Mouse (Mus musculus) limb, embryonic 14.5 days (tissue): ENCODE data around the gene Csf3. TPM values are rescaled to one million over a fixed set of nuclear protein-coding genes. Genes with fewer than 3 reads are reported as not detected.

Source experiments
- ATAC-seq: fragments of 200-750 bp; cut with Nextera tagmentation; 2 replicates; pipeline ENCODE4 v1.8.0; 2017; ENCODE audit warnings: low read depth, moderate number of reproducible peaks, moderate TSS enrichment; ENCODE audit not compliant: low FRiP score
- DNase-seq: peaks from one replicate; pipeline ENCODE4 v3.0.0-alpha.2; 2015; ENCODE audit warnings: low spot score
- H3K27ac ChIP-seq: fragments of 300-500 bp; sonication (generic); replicated peaks from 2 replicates; pipeline ENCODE4 v1.5.1; 2014; ENCODE audit warnings: low read depth, mild to moderate bottlenecking, low read length, moderate library complexity, mixed read lengths
- H3K27me3 ChIP-seq: fragments of 300-500 bp; sonication (generic); 2 replicates; pipeline ENCODE4 v1.6.1; 2014; ENCODE audit warnings: low read length, mixed read lengths; ENCODE audit not compliant: control insufficient read depth, insufficient read depth
- H3K36me3 ChIP-seq: fragments of 300-500 bp; sonication (generic); 2 replicates; pipeline ENCODE4 v1.6.1; 2014; ENCODE audit warnings: mild to moderate bottlenecking, low read length, moderate library complexity, mixed read lengths; ENCODE audit not compliant: control insufficient read depth, insufficient read depth
- H3K4me1 ChIP-seq: fragments of 300-500 bp; sonication (generic); 2 replicates; pipeline ENCODE4 v1.6.1; 2014; ENCODE audit warnings: antibody characterized with exemption, low read length, mixed read lengths; ENCODE audit not compliant: control insufficient read depth, insufficient read depth
- H3K4me2 ChIP-seq: fragments of 300-500 bp; sonication (generic); replicated peaks from 2 replicates; pipeline ENCODE4 v1.6.1; 2014; ENCODE audit warnings: low read depth, mild to moderate bottlenecking, low read length, moderate library complexity; ENCODE audit not compliant: severe bottlenecking
- H3K4me3 ChIP-seq: fragments of 300-500 bp; sonication (generic); replicated peaks from 2 replicates; pipeline ENCODE4 v1.5.1; 2014; ENCODE audit warnings: low read length
- H3K9ac ChIP-seq: fragments of 300-500 bp; sonication (generic); 2 replicates; pipeline ENCODE4 v1.6.1; 2014; ENCODE audit warnings: mild to moderate bottlenecking, low read depth, low read length, moderate library complexity; ENCODE audit not compliant: severe bottlenecking
- H3K9me3 ChIP-seq: fragments of 300-500 bp; sonication (generic); 2 replicates; pipeline ENCODE4 v1.6.1; 2016; ENCODE audit warnings: low read length; ENCODE audit not compliant: control insufficient read depth
- POLR2A ChIP-seq: fragments of 200-500 bp; IDR thresholded peaks from 2 replicates; pipeline ENCODE4 v1.8.0; 2012; ENCODE audit warnings: inconsistent platforms, mild to moderate bottlenecking, moderate library complexity, borderline replicate concordance; ENCODE audit not compliant: insufficient read depth, insufficient read length; ENCODE audit errors: extremely low read depth
- WGBS: fragments of 180-500 bp; shearing (Covaris S2); extraction: QIAGEN DNeasy Blood & Tissue Kit; methylation state at CpG from one replicate; pipeline ENCODE4 v1.1.7; 2014; 5-methylcytosine and 5-hydroxymethylcytosine counted together
- polyA plus RNA-seq, 2 experiments: library from polyadenylated mRNA; depleted of rRNA in 1 of 2; stranded (reverse) in 1 of 2; unstranded in 1 of 2; fragments of >200 nt; fragmentation: Nextera tagmentation in 1 of 2; extraction: Ambion mirVana in 1 of 2; gene quantifications; 2 replicates each; pipeline versions ENCODE4 v1.2.1 to v1.2.3; 2012 to 2014

The Csf3 gene
- polyA plus RNA-seq, 2 experiments: 0.11 TPM; not detected in 1

DNA sequence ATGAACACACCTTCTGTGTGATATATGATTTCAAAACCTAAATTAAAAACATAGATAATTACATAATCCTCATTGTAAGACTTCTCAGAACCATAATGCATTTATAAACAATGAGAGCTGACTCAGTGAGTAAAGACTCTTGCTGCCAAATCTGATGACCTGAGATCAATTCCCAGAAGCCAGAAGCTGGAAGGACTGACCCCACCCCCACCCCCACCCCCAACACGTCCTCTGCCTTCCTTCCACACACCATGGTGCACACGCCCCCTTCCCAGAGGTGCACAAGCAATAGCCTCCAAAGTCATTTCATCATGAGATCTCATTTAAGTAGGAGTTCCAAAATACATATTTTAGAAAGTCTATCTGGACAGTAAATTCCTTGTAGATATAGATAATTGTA is 19.7 kb downstream of the Csf3 start:
- Histone ChIP-seq H3K27me3 (no peaks in the 10 kb centered on the region), H3K36me3 (peaks cover 38% of the 10 kb centered on the region), H3K27ac (no peak overlapping the region), H3K4me3 (no peak overlapping the region), H3K9ac (no peak overlapping the region), H3K4me1 (peaks cover 3% of the 10 kb centered on the region; the same call in 1 of the 2 replicates), H3K4me2 (no peak overlapping the region), H3K9me3 (no peaks in the 10 kb centered on the region)
- ATAC-seq (no peak), DNase-seq (no peak)
- TF ChIP-seq POLR2A: no peak
- 80% methylated on average over 2 of the region's 2 CpGs for WGBS

GRCm38 (mm10) chr11:98721458-98722226 is 20.6 kb downstream of the Csf3 start:
- Histone ChIP-seq H3K4me2 (no peak overlapping the region), H3K27me3 (no peaks in the 10 kb centered on the region), H3K9me3 (no peaks in the 10 kb centered on the region), H3K36me3 (peaks cover 33% of the 10 kb centered on the region), H3K27ac (no peak overlapping the region), H3K9ac (0 out of 2 replicates have a peak overlapping the region, but pooled peaks have one; percentile 3), H3K4me1 (peaks cover 3% of the 10 kb centered on the region; the same call in 1 of the 2 replicates), H3K4me3 (no peak overlapping the region)
- WGBS: 44% methylated on average over 24 of the region's 24 CpGs
- ATAC-seq: peak; percentile 34; the same call in 1 of the 2 replicates
- DNase-seq: peak; percentile 61
- no peak for TF ChIP-seq POLR2A

DNA sequence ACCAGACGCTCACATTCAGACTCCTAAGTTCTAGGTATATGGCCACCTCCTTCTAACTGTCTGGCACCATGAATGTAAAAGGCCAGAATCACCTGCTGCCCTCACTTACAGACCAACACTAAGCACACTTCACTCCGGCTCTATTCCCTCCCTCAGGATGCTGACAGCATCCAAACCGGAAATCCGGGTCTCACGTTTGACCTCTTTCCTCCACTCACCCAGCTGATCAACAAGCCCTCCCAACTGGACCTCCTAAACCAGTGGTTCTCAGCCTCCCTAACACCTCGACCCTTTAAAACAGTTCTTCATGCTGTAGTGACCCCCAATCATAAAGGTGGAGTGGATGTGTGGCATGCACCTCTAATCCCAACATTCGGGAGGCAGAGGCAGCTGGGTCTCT is 22.0 kb downstream of the Csf3 start:
- H3K4me2 ChIP-seq: no peak overlapping the region
- peaks cover 25% of the 10 kb centered on the region for H3K36me3 ChIP-seq
- H3K4me3 ChIP-seq: no peak overlapping the region
- peaks cover 1% of the 10 kb centered on the region; the same call in 1 of the 2 replicates for H3K4me1 ChIP-seq
- no peaks in the 10 kb centered on the region for H3K27me3 ChIP-seq
- DNase-seq (no peak), ATAC-seq (no peak)
- TF ChIP-seq POLR2A: no peak
- no peak overlapping the region for H3K9ac ChIP-seq
- H3K27ac ChIP-seq: no peak overlapping the region
- H3K9me3 ChIP-seq: no peaks in the 10 kb centered on the region
- WGBS: 81% methylated on average over 7 of the region's 7 CpGs

DNA sequence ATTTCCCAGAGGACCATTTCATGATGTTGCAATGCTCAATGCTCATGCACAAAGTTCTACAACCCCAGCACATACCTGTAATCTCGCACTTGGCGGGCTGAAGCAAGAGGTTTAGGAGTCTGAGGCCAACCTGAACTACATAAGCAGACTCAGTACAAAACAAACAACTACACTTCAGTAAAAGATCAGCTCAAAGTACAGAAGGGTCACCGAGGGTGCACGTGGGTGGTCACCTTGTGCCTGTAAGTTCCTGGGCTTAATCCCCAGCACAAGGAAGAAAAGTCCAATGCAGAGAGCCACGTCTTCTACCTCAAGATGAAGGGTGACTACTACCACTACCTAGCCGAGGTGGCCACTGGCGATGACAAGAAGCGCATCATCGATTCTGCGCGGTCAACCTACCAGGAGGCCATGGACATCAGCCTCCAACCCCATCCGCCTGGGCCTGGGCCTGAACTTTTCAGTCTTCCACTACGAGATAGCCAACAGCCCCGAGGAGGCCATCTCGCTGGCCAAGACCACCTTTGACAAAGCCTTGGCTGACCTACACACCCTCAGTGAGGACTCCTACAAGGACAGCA is 25.0 kb downstream of the Csf3 start:
- no peak overlapping the region for H3K9ac ChIP-seq

DNA sequence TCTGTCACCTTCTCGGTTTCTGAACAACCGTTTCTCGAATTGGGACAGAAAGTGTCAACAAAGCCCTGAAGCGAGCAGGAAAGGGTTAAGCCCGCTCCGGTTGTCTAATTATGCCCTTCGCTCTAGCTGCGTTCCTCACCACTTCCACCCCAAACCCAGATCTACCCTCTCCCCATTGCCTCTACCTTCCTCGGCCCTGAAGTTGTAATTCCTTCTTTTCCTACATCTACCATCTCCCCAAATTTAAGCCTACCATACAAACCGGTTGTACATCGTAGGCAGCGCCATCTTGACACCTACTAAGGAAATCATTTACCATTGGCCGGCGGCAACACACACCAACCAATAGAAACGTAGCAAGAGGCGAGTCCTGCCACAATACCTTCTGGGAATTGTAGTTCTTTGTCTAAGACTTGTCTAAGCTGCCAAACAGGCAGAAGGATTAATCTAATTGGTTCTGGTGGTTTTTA is 28.1 kb downstream of the Csf3 start, which contains the start of gene Med24:
Gene Med24 (minus strand): TSS at position 317 of the 470 bp plus-strand sequence.
- ATAC-seq (peak; percentile 98), DNase-seq (peak; percentile 96)
- H3K27me3 ChIP-seq: no peaks in the 10 kb centered on the region
- peak within 1 kb of the TSS; percentile 65 for H3K4me2 ChIP-seq
- TF ChIP-seq POLR2A: peak; percentile 29; the same call in 1 of the 2 replicates
- H3K36me3 ChIP-seq: peaks cover 18% of the 10 kb centered on the region
- H3K9me3 ChIP-seq: no peaks in the 10 kb centered on the region
- H3K9ac ChIP-seq: peak within 1 kb of the TSS; percentile 67
- H3K4me3 ChIP-seq: peak within 1 kb of the TSS; percentile 64
- 0 out of 2 replicates have a peak, but pooled peaks cover 4% of the 10 kb centered on the region for H3K4me1 ChIP-seq
- H3K27ac ChIP-seq: 0 out of 2 replicates have a peak within 1 kb of the TSS, but pooled peaks have one; percentile 9
- under 1% methylated on average over 16 of the region's 16 CpGs for WGBS

More for the DNA sequence above, 25.0 kb downstream of the Csf3 start:
- ATAC-seq (no peak), DNase-seq (no peak)
- Histone ChIP-seq H3K27me3 (no peaks in the 10 kb centered on the region), H3K4me2 (no peak overlapping the region), H3K9me3 (no peaks in the 10 kb centered on the region), H3K4me1 (peaks cover 4% of the 10 kb centered on the region; the same call in 1 of the 2 replicates), H3K36me3 (peaks cover 24% of the 10 kb centered on the region), H3K4me3 (no peak overlapping the region), H3K27ac (no peak overlapping the region)
- 94% methylated on average over 15 of the region's 15 CpGs for WGBS
- TF ChIP-seq POLR2A: no peak
